Mouse (Mus musculus): Measurements from ENCODE around the gene Rpn2. TPM values are rescaled to one million over a fixed set of nuclear protein-coding genes. Genes with fewer than 3 reads are reported as not detected.

The Rpn2 gene
- polyA plus RNA-seq, 1 experiment from 2014 or later: 203 TPM

DNA sequence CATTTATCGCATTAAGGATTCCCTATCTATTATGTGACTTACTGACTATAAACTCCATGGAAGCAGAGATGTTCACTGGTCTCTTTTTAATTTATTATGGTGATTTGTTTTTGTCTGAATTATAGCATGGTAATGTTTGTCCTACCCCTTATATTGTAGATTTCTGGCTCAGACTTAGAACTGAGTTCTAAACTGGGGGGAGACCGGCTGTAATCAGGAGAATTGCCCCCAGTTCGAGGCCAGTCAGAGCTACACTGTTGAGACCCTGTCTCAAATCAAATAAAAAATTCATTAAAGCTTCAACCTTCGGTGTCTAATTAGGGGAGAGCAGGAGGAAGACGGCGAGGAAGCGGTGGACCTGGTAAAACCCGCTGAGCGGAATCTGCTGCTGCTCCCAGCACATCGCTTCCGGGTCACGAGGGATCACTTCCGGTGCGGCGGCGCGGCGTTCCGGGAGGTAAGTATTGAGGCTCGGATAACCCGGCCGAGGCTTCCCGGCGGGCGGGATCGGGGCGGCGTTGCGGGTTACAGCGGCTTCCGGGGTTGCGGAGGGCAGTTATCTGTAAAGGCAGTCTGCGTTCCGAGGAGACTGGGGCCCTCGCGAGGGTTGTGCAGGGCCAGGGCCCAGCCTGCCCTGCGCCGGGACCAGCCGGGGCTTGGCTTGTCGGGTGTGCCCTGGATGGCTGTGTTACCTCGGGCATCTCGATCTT lies 88.5 kb downstream of the Rpn2 start, which contains the start of gene Manbal:
Gene Manbal (plus strand): TSS at position 411 of the 710 bp plus-strand sequence.
- peak; percentile 86 for ATAC-seq (ENCODE audit: low FRiP score)
- H3K9ac ChIP-seq: peak within 1 kb of the TSS; percentile 99
- peak within 1 kb of the TSS; percentile 92 for H3K27ac ChIP-seq
- peaks cover 36% of the 10 kb centered on the region for H3K4me1 ChIP-seq (replicated peaks)
- H3K9me3 ChIP-seq: no peaks in the 10 kb centered on the region
- peak within 1 kb of the TSS; percentile 90 for H3K4me3 ChIP-seq
- H3K36me3 ChIP-seq: no peaks in the 10 kb centered on the region
- 4% methylated on average over 42 of the region's 42 CpGs for WGBS
- peak within 1 kb of the TSS; percentile 88 for H3K4me2 ChIP-seq
- no peaks in the 10 kb centered on the region for H3K27me3 ChIP-seq

DNA sequence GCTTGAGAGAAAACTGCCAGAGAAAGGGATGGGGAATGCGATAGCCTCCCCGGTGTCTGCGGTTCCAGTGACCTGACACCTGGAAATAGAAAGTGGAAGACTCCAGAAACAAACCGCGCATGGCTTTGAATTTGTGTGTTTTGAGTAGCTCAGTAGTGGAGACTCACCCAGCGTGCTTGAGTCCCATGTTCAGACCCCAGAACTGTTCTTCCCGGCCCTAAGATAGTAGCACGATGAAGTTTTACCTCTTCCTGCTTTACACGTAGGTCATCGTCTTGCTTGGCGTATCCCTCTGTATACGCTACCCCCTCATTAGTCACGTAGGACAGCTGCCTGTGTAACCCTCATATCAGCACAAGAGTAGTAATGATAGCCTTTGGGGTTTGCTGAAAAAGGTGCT lies 89.2 kb downstream of the Rpn2 start:
- H3K4me1 ChIP-seq (replicated peaks): peaks cover 37% of the 10 kb centered on the region
- H3K4me2 ChIP-seq: peak overlapping the region; percentile 88
- H3K27ac ChIP-seq: peak overlapping the region; percentile 92
- peak overlapping the region; percentile 99 for H3K9ac ChIP-seq
- no peaks in the 10 kb centered on the region for H3K27me3 ChIP-seq
- no peaks in the 10 kb centered on the region for H3K36me3 ChIP-seq
- no peaks in the 10 kb centered on the region for H3K9me3 ChIP-seq
- 7% methylated on average over 13 of the region's 13 CpGs for WGBS
- ATAC-seq (ENCODE audit: low FRiP score): peak; percentile 37; the same call in 1 of the 2 replicates
- peak overlapping the region; percentile 90 for H3K4me3 ChIP-seq

DNA sequence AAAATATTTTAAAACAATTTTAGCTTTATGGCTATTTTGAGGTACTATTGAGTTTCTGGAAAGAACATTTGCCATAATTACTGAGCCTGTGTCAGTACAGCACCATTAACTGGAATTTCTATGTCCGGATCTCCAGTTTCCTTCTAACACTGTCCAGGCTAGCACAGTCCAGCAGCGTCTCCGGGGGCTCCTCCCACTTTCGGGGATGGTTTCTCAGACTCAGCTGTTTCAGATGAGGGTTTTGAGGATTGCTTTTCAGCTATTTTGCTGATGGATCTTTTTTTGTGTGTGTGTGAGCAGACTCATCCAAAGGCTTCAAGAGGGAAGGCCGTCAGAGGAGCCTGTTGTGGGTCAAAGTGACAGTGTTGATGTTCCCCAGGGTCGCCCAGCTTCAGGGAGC lies 92.9 kb downstream of the Rpn2 start:
- H3K9ac ChIP-seq: 0 out of 2 replicates have a peak overlapping the region, but pooled peaks have one; percentile 44

DNA sequence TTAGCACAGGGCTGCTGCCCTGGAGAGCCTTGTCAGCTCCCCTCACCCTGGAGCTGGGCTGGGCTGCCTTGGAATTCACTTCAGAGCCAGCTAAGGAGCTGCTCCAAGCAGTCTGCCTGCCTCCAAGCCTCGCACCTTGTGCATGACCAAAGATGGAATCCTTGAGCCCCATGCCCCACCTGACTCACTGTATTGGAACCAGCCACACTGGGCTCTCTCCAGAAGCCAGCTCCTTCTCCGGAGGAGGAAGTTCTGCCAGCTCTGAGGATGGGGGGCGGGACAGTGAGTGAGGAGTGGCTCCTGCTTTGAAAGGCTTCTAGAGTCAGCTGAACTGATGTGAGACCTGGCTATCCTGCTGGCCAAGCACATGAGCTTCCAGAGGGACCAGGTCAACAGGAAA lies 94.9 kb downstream of the Rpn2 start:
- Histone ChIP-seq H3K4me3 (no peak overlapping the region), H3K9ac (no peak overlapping the region), H3K36me3 (peaks cover 7% of the 10 kb centered on the region), H3K4me2 (no peak overlapping the region), H3K9me3 (no peaks in the 10 kb centered on the region), H3K27me3 (no peaks in the 10 kb centered on the region), H3K4me1 (replicated peaks) (peaks cover 52% of the 10 kb centered on the region), H3K27ac (no peak overlapping the region)
- ATAC-seq (ENCODE audit: low FRiP score): no peak
- 86% methylated on average over 3 of the region's 3 CpGs for WGBS

More for the DNA sequence above, 92.9 kb downstream of the Rpn2 start:
- Histone ChIP-seq H3K36me3 (peaks cover 7% of the 10 kb centered on the region), H3K4me3 (no peak overlapping the region), H3K27ac (no peak overlapping the region), H3K4me1 (replicated peaks) (peaks cover 62% of the 10 kb centered on the region), H3K4me2 (no peak overlapping the region), H3K9me3 (no peaks in the 10 kb centered on the region), H3K27me3 (no peaks in the 10 kb centered on the region)
- 79% methylated on average over 6 of the region's 6 CpGs for WGBS
- ATAC-seq (ENCODE audit: low FRiP score): no peak

DNA sequence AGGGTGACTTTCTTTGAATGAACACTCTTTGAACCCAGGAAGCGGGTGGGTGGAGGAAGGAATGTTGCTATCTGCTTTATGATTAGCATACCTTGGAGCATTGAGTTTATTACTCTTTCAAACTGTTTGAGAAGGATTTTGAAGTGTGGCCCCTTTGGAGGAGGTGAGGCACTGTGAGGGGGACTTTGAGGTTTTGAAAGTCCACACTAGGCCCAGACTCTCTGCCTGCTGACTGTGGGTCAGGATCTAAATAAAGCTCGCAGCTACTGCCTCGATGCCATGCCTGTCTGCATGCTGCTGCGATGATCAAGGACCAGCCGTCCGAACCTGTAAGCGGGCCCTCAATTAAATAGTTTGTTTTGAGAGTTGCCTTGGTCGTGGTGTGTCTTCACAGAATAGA lies 96.2 kb downstream of the Rpn2 start:
- Histone ChIP-seq H3K4me3 (no peak overlapping the region), H3K9ac (no peak overlapping the region), H3K4me2 (no peak overlapping the region), H3K9me3 (no peaks in the 10 kb centered on the region), H3K27ac (no peak overlapping the region), H3K4me1 (replicated peaks) (peaks cover 42% of the 10 kb centered on the region), H3K36me3 (peaks cover 19% of the 10 kb centered on the region), H3K27me3 (no peaks in the 10 kb centered on the region)
- 49% methylated on average over 8 of the region's 8 CpGs for WGBS
- ATAC-seq (ENCODE audit: low FRiP score): no peak

Other genes with a start within 250 kb of the Rpn2 start
- gene Soga1, start 199.8 kb upstream of the Rpn2 start, polyA plus RNA-seq (2015; fragmentation: Nextera tagmentation; extraction: Ambion mirVana): 6.2 and 6.4 TPM in 2 replicates
- not detected in 2 replicates for gene Tldc2, start 192.0 kb upstream of the Rpn2 start, polyA plus RNA-seq (2015; fragmentation: Nextera tagmentation; extraction: Ambion mirVana)
- 11.6 and 11.9 TPM in 2 replicates for gene Samhd1, start 143.8 kb upstream of the Rpn2 start, polyA plus RNA-seq (2015; fragmentation: Nextera tagmentation; extraction: Ambion mirVana)
- 9.1 and 9.4 TPM in 2 replicates for gene Rbl1, start 74.5 kb upstream of the Rpn2 start, polyA plus RNA-seq (2015; fragmentation: Nextera tagmentation; extraction: Ambion mirVana)
- 0.43 and 0.58 TPM in 2 replicates for gene Mroh8, start 532 bp downstream of the Rpn2 start, polyA plus RNA-seq (2015; fragmentation: Nextera tagmentation; extraction: Ambion mirVana)
- 0.48 and 1.1 TPM in 2 replicates for gene Ghrh, start 68.5 kb downstream of the Rpn2 start, polyA plus RNA-seq (2015; fragmentation: Nextera tagmentation; extraction: Ambion mirVana)
- gene Manbal, start 88.6 kb downstream of the Rpn2 start, polyA plus RNA-seq (2015; fragmentation: Nextera tagmentation; extraction: Ambion mirVana): 91.7 and 95.8 TPM in 2 replicates
- gene Src, start 139.4 kb downstream of the Rpn2 start, polyA plus RNA-seq (2015; fragmentation: Nextera tagmentation; extraction: Ambion mirVana): 31.3 and 31.8 TPM in 2 replicates